8 mouse cellular contexts compared by ENCODE assay signal in the genomic region with DNA sequence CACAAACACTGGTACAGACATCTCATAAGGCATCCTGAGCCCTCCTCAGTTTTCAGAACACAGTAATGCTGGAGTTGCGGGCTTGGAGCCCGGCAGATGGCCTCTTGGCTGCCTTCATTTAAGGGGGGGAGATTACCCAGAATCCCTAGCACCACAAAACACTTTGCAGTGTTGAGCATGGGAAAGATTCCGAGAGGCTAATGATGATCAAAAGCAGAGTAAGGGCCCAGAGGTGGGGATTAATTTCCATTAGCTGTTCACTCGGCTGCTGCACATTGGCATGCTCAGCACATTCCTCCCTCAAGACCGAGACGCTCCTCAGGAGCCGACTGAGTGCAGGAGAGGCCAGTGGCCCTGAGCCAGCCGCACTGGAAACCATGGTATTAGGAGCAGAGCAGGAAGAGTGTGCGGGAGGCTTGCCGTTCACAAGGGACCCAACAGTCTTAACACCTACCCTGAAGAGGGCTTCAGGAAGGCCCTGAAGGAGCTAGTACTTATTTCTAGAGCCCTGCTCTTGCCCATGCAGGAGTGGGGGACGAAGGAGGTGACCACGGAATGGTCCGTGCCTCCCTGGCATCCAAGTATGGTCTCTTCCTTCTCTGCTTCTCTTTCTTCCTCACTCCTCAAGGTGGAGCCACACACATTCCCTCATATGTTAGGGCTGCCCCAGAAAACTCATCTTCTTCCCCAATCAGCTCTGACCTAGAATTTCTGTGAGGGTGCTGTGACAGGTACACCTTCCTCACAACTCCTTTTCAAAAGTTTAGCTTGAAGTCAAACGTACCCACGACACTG.
DNase-seq lines count a peak whose midpoint lies in the region; ATAC-seq lines count a peak whose summit lies in the region.

No protein-coding gene starts in this region.

- ATAC-seq in heart, embryonic 16.5 days (replicated peaks; ENCODE audit: extremely low read depth, insufficient read depth, low FRiP score) = peak; percentile 82
- ATAC-seq in limb, embryonic 13.5 days (ENCODE audit: low FRiP score, low read depth) = peak; percentile 89

- H3K4me2 ChIP-seq in heart, embryonic 16.5 days (ENCODE audit: low read depth, low read length) = peak overlapping the region; percentile 51
- H3K4me2 ChIP-seq in limb, embryonic 13.5 days (replicated peaks) = peak overlapping the region; percentile 38

- H3K27ac ChIP-seq in heart, embryonic 16.5 days (ENCODE audit: low read length) = peak overlapping the region; percentile 56
- H3K27ac ChIP-seq in limb, embryonic 13.5 days = peak overlapping the region; percentile 33

- peak; percentile 19 to 68 for DNase-seq in left cerebral cortex, postnatal 10 days (ENCODE audit: extremely low spot score in 1 of 2, low spot score in 2 of 2)
- DNase-seq in left cerebral cortex, adult 18-20 months (ENCODE audit: low spot score in 2 of 2) = no peak
- peak; percentile 78 for DNase-seq in cerebellum, postnatal 14 days
- DNase-seq in retina, postnatal 7 days (ENCODE audit: low read depth, low spot score) = peak; percentile 54
- no peak for DNase-seq in spleen, postnatal 36 days (ENCODE audit: low spot score in 2 of 2)
- no peak for DNase-seq in layer of hippocampus, postnatal 25 days (ENCODE audit: extremely low spot score in 1 of 2, low spot score in 1 of 2)

- no peak overlapping the region for H3K4me3 ChIP-seq in heart, embryonic 16.5 days (ENCODE audit: low read length)
- H3K4me3 ChIP-seq in limb, embryonic 13.5 days = no peak overlapping the region

- H3K27me3 ChIP-seq in heart, embryonic 16.5 days (ENCODE audit: control insufficient read depth, insufficient read depth, low read length) = no peaks in the 10 kb centered on the region
- H3K27me3 ChIP-seq in limb, embryonic 13.5 days = no peaks in the 10 kb centered on the region

- peak overlapping the region; percentile 18; the same call in 1 of the 2 replicates for H3K9ac ChIP-seq in heart, embryonic 16.5 days (ENCODE audit: low read length)
- H3K9ac ChIP-seq in limb, embryonic 13.5 days = no peak overlapping the region

- peaks cover 23% of the 10 kb centered on the region for H3K4me1 ChIP-seq in heart, embryonic 16.5 days (ENCODE audit: control insufficient read depth, insufficient read depth, low read length)
- H3K4me1 ChIP-seq in limb, embryonic 13.5 days = peaks cover 19% of the 10 kb centered on the region

- WGBS in heart, embryonic 16.5 days = 42% methylated on average over 15 of the region's 15 CpGs
- 46% methylated on average over 15 of the region's 15 CpGs for WGBS in limb, embryonic 13.5 days

- 0 out of 2 replicates have a peak, but pooled peaks cover 1% of the 10 kb centered on the region for H3K36me3 ChIP-seq in heart, embryonic 16.5 days (ENCODE audit: control insufficient read depth, insufficient read depth)
- no peaks in the 10 kb centered on the region for H3K36me3 ChIP-seq in limb, embryonic 13.5 days

- no peaks in the 10 kb centered on the region for H3K9me3 ChIP-seq in heart, embryonic 16.5 days (replicated peaks; ENCODE audit: control insufficient read depth, low read length)
- H3K9me3 ChIP-seq in limb, embryonic 13.5 days = no peaks in the 10 kb centered on the region

- intact Hi-C loops in left cerebral cortex, postnatal 10 days (cut with DNase I) = no loop called here

Comparison
In these comparisons a context has a peak if more than half of its experiments do, and no peak if none do; other contexts are left out.
1. DNase-seq: peak in left cerebral cortex, postnatal 10 days (2 of 2), cerebellum, postnatal 14 days (2 of 2) and retina, postnatal 7 days (single experiment); none in left cerebral cortex, adult 18-20 months (0 of 2), spleen, postnatal 36 days (0 of 2) and layer of hippocampus, postnatal 25 days (0 of 2).